Mouse (Mus musculus): ENCODE measurements around the gene Tmprss3. TPM values are rescaled to one million over a fixed set of nuclear protein-coding genes. Genes with fewer than 3 reads are reported as not detected.

Tmprss3 gene
- polyA plus RNA-seq, 1 experiment from 2014 or later: 0.24 TPM

- Histone ChIP-seq H3K27ac (no peak overlapping the region), H3K4me3 (no peak overlapping the region), H3K36me3 (peaks cover 63% of the 10 kb centered on the region), H3K9me3 (replicated peaks) (no peaks in the 10 kb centered on the region), H3K4me1 (peaks cover 46% of the 10 kb centered on the region), H3K27me3 (replicated peaks) (no peaks in the 10 kb centered on the region), H3K4me2 (0 out of 2 replicates have a peak overlapping the region, but pooled peaks have one; percentile 4), H3K9ac (no peak overlapping the region)
- WGBS (ENCODE audit: insufficient replicate concordance): 35% methylated on average over 7 of the region's 7 CpGs
- ATAC-seq: peak; percentile 66; the same call in 1 of the 2 replicates
Observed at GRCm38 (mm10) chr17:31223835-31224234, 25.1 kb upstream of the Tmprss3 start.

GRCm38 (mm10) chr17:31222810-31223310 lies 24.1 kb upstream of the Tmprss3 start:
- Histone ChIP-seq H3K36me3 (peaks cover 62% of the 10 kb centered on the region), H3K27ac (0 out of 2 replicates have a peak overlapping the region, but pooled peaks have one; percentile 0)

GRCm38 (mm10) chr17:31216068-31216955 lies 17.5 kb upstream of the Tmprss3 start:
- ATAC-seq: no peak
- 63% methylated on average over 5 of the region's 5 CpGs for WGBS (ENCODE audit: insufficient replicate concordance)
- Histone ChIP-seq H3K27ac (no peak overlapping the region), H3K4me1 (peaks cover 26% of the 10 kb centered on the region), H3K36me3 (peaks cover 91% of the 10 kb centered on the region), H3K9me3 (replicated peaks) (no peaks in the 10 kb centered on the region), H3K4me2 (no peak overlapping the region), H3K27me3 (replicated peaks) (no peaks in the 10 kb centered on the region), H3K4me3 (no peak overlapping the region), H3K9ac (no peak overlapping the region)

More at GRCm38 (mm10) chr17:31222810-31223310, 24.1 kb upstream of the Tmprss3 start:
- no peak for ATAC-seq
- Histone ChIP-seq H3K9me3 (replicated peaks) (no peaks in the 10 kb centered on the region), H3K4me3 (no peak overlapping the region), H3K4me2 (no peak overlapping the region), H3K9ac (no peak overlapping the region), H3K27me3 (replicated peaks) (no peaks in the 10 kb centered on the region), H3K4me1 (peaks cover 46% of the 10 kb centered on the region)
- WGBS (ENCODE audit: insufficient replicate concordance): 50% methylated on average over 4 of the region's 4 CpGs

- ATAC-seq: no peak
- no peak overlapping the region for H3K9ac ChIP-seq
- H3K4me1 ChIP-seq: peaks cover 53% of the 10 kb centered on the region
- 87% methylated on average over 6 of the region's 6 CpGs for WGBS (ENCODE audit: insufficient replicate concordance)
- H3K27me3 ChIP-seq (replicated peaks): no peaks in the 10 kb centered on the region
- H3K9me3 ChIP-seq (replicated peaks): no peaks in the 10 kb centered on the region
- no peak overlapping the region for H3K4me3 ChIP-seq
- no peak overlapping the region for H3K27ac ChIP-seq
- peaks cover 58% of the 10 kb centered on the region for H3K36me3 ChIP-seq
- H3K4me2 ChIP-seq: no peak overlapping the region
Observed at GRCm38 (mm10) chr17:31211881-31212280, 13.1 kb upstream of the Tmprss3 start.

- H3K4me3 ChIP-seq: no peak overlapping the region
- peaks cover 62% of the 10 kb centered on the region for H3K4me1 ChIP-seq
- peak overlapping the region; percentile 73 for H3K4me2 ChIP-seq
- H3K9ac ChIP-seq: no peak overlapping the region
- H3K36me3 ChIP-seq: peaks cover 43% of the 10 kb centered on the region
- peak; percentile 83 for ATAC-seq
- H3K9me3 ChIP-seq (replicated peaks): no peaks in the 10 kb centered on the region
- WGBS (ENCODE audit: insufficient replicate concordance): 14% methylated on average over 7 of the region's 7 CpGs
- H3K27me3 ChIP-seq (replicated peaks): no peaks in the 10 kb centered on the region
- H3K27ac ChIP-seq: peak overlapping the region; percentile 84
Observed at GRCm38 (mm10) chr17:31210299-31210698, 11.5 kb upstream of the Tmprss3 start.

GRCm38 (mm10) chr17:31209376-31209930 lies 10.7 kb upstream of the Tmprss3 start:
- peak overlapping the region; percentile 84 for H3K27ac ChIP-seq
- 80% methylated on average over 11 of the region's 11 CpGs for WGBS (ENCODE audit: insufficient replicate concordance)
- peaks cover 62% of the 10 kb centered on the region for H3K4me1 ChIP-seq
- peak overlapping the region; percentile 74; the same call in 1 of the 2 replicates for H3K9ac ChIP-seq
- peaks cover 35% of the 10 kb centered on the region for H3K36me3 ChIP-seq
- no peaks in the 10 kb centered on the region for H3K27me3 ChIP-seq (replicated peaks)
- H3K4me3 ChIP-seq: peak overlapping the region; percentile 54
- H3K9me3 ChIP-seq (replicated peaks): no peaks in the 10 kb centered on the region
- H3K4me2 ChIP-seq: peak overlapping the region; percentile 73
- no peak for ATAC-seq

GRCm38 (mm10) chr17:31208654-31209053 lies 9.9 kb upstream of the Tmprss3 start:
- Histone ChIP-seq H3K4me2 (peak overlapping the region; percentile 73), H3K27ac (peak overlapping the region; percentile 84)

GRCm38 (mm10) chr17:31207771-31208334 lies 9.1 kb upstream of the Tmprss3 start, which contains the start of gene Ubash3a:
TSS of gene Ubash3a (plus strand) at chr17:31207873.
- peak within 1 kb of the TSS; percentile 54 for H3K4me3 ChIP-seq
- H3K9me3 ChIP-seq (replicated peaks): no peaks in the 10 kb centered on the region
- peak within 1 kb of the TSS; percentile 73 for H3K4me2 ChIP-seq
- peak; percentile 77 for ATAC-seq
- H3K4me1 ChIP-seq: peaks cover 62% of the 10 kb centered on the region
- no peaks in the 10 kb centered on the region for H3K27me3 ChIP-seq (replicated peaks)
- H3K36me3 ChIP-seq: peaks cover 21% of the 10 kb centered on the region
- peak within 1 kb of the TSS; percentile 84 for H3K27ac ChIP-seq
- H3K9ac ChIP-seq: peak within 1 kb of the TSS; percentile 74
- WGBS (ENCODE audit: insufficient replicate concordance): 13% methylated on average over 12 of the region's 12 CpGs

More at GRCm38 (mm10) chr17:31208654-31209053, 9.9 kb upstream of the Tmprss3 start:
- H3K9ac ChIP-seq: peak overlapping the region; percentile 74
- peak overlapping the region; percentile 54 for H3K4me3 ChIP-seq
- peaks cover 27% of the 10 kb centered on the region for H3K36me3 ChIP-seq
- WGBS (ENCODE audit: insufficient replicate concordance): 32% methylated on average over 8 of the region's 8 CpGs
- no peaks in the 10 kb centered on the region for H3K27me3 ChIP-seq (replicated peaks)
- H3K4me1 ChIP-seq: peaks cover 62% of the 10 kb centered on the region
- no peaks in the 10 kb centered on the region for H3K9me3 ChIP-seq (replicated peaks)
- ATAC-seq: no peak

- Histone ChIP-seq H3K9me3 (replicated peaks) (no peaks in the 10 kb centered on the region), H3K9ac (no peak overlapping the region), H3K27me3 (replicated peaks) (no peaks in the 10 kb centered on the region), H3K4me3 (no peak overlapping the region), H3K4me2 (no peak overlapping the region), H3K36me3 (no peaks in the 10 kb centered on the region), H3K27ac (no peak overlapping the region), H3K4me1 (peaks cover 27% of the 10 kb centered on the region)
- 70% methylated on average over 7 of the region's 7 CpGs for WGBS (ENCODE audit: insufficient replicate concordance)
- no peak for ATAC-seq
Observed at GRCm38 (mm10) chr17:31196283-31196682, 2.5 kb downstream of the Tmprss3 start.

GRCm38 (mm10) chr17:31195207-31195606 lies 3.6 kb downstream of the Tmprss3 start:
- Histone ChIP-seq H3K4me2 (no peak overlapping the region), H3K27me3 (replicated peaks) (no peaks in the 10 kb centered on the region), H3K9ac (no peak overlapping the region), H3K36me3 (no peaks in the 10 kb centered on the region), H3K4me1 (peaks cover 27% of the 10 kb centered on the region), H3K9me3 (replicated peaks) (no peaks in the 10 kb centered on the region), H3K4me3 (no peak overlapping the region), H3K27ac (no peak overlapping the region)
- 49% methylated on average over 6 of the region's 6 CpGs for WGBS (ENCODE audit: insufficient replicate concordance)
- ATAC-seq: peak; percentile 53

GRCm38 (mm10) chr17:31193360-31193759 lies 5.4 kb downstream of the Tmprss3 start:
- Histone ChIP-seq H3K27ac (no peak overlapping the region), H3K4me1 (peaks cover 21% of the 10 kb centered on the region), H3K9ac (no peak overlapping the region), H3K36me3 (no peaks in the 10 kb centered on the region), H3K9me3 (replicated peaks) (no peaks in the 10 kb centered on the region), H3K4me2 (no peak overlapping the region), H3K27me3 (replicated peaks) (no peaks in the 10 kb centered on the region), H3K4me3 (no peak overlapping the region)
- 80% methylated on average over 9 of the region's 9 CpGs for WGBS (ENCODE audit: insufficient replicate concordance)
- ATAC-seq: no peak

Data from liver, embryonic 12.5 days (tissue).